Mouse (Mus musculus) intestine, postnatal 0 days (tissue): Measurements from ENCODE around the gene Poc1b. TPM values are rescaled to one million over a fixed set of nuclear protein-coding genes. Genes with fewer than 3 reads are reported as not detected.
"Not testable (repeated sequence)": the region's sequence is repeated elsewhere in the genome, so short reads cannot be mapped to it uniquely, and the experiment has no call there.

ENCODE experiments used
- ATAC-seq: fragments of 200-750 bp; cut with Nextera tagmentation; 2 replicates; pipeline ENCODE4 v1.8.0; 2017; ENCODE audit warnings: mild to moderate bottlenecking, moderate TSS enrichment, moderate library complexity
- H3K27ac ChIP-seq: fragments of 300-500 bp; sonication (generic); 2 replicates; pipeline ENCODE4 v1.5.1; 2014; ENCODE audit warnings: mild to moderate bottlenecking, low read depth, low read length, moderate library complexity
- H3K27me3 ChIP-seq: fragments of 300-500 bp; sonication (generic); replicated peaks from 2 replicates; pipeline ENCODE4 v1.6.1; 2014; ENCODE audit warnings: low read length, mixed read lengths; ENCODE audit not compliant: control insufficient read depth, insufficient read depth
- H3K36me3 ChIP-seq: fragments of 300-500 bp; sonication (generic); 2 replicates; pipeline ENCODE4 v1.6.1; 2014; ENCODE audit warnings: mild to moderate bottlenecking, moderate library complexity; ENCODE audit not compliant: control insufficient read depth, insufficient read depth
- H3K4me1 ChIP-seq: fragments of 300-500 bp; sonication (generic); replicated peaks from 2 replicates; pipeline ENCODE4 v1.6.1; 2014; ENCODE audit warnings: antibody characterized with exemption, low read length, mixed read lengths; ENCODE audit not compliant: control insufficient read depth, insufficient read depth
- H3K4me2 ChIP-seq: fragments of 300-500 bp; sonication (generic); replicated peaks from 2 replicates; pipeline ENCODE4 v1.6.1; 2014; ENCODE audit warnings: low read depth, mild to moderate bottlenecking, moderate library complexity
- H3K4me3 ChIP-seq: fragments of 300-500 bp; sonication (generic); 2 replicates; pipeline ENCODE4 v1.5.1; 2014; ENCODE audit warnings: low read depth, low read length
- H3K9ac ChIP-seq: fragments of 300-500 bp; sonication (generic); 2 replicates; pipeline ENCODE4 v1.6.1; 2014; ENCODE audit warnings: mild to moderate bottlenecking, low read depth, low read length
- H3K9me3 ChIP-seq: fragments of 300-500 bp; sonication (generic); 2 replicates; pipeline ENCODE4 v1.6.1; 2016; ENCODE audit warnings: mixed run types; ENCODE audit not compliant: control insufficient read depth
- CTCF ChIP-seq: sonication (generic); IDR thresholded peaks from 2 replicates; pipeline ENCODE4 v1.5.1; 2016; ENCODE audit warnings: low read depth, mild to moderate bottlenecking, control low read depth, antibody characterized with exemption, moderate library complexity
- WGBS: fragments of 180-500 bp; shearing (Covaris S2); extraction: QIAGEN DNeasy Blood & Tissue Kit; methylation state at CpG from one replicate; pipeline ENCODE4 v1.1.7; 2014; 5-methylcytosine and 5-hydroxymethylcytosine counted together
- polyA plus RNA-seq: library from polyadenylated mRNA; unstranded; fragments of >200 nt; fragmentation: Nextera tagmentation; extraction: Ambion mirVana; gene quantifications from 2 replicates; pipeline ENCODE4 v1.2.1, GENCODE M21; 2015

Gene Poc1b
- polyA plus RNA-seq, 1 experiment from 2014 or later, result 8.5 TPM

DNA sequence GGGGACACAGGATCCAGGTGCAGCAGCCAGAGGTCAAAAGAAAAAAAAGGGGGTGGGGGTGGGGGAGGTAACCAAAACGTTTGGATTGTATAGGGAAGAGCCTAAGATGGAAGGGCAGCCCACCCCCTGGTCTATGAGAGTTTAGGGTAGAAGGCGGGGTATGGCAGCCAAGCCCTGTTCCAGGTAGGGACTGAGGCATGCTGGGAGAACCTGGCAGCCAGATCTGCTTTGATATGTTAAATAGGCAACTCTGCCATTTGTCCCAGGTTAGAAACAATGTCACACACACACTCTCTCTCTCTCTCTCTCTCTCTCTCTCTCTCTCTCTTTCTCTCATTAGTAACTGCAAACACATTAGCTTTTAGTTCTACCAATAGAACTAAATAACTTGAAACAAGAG is 100.3 kb downstream of the Poc1b start:
- 49% methylated on average over 2 of the region's 2 CpGs for WGBS
- no peak overlapping the region for H3K27ac ChIP-seq
- H3K4me1 ChIP-seq, result peaks cover 6% of the 10 kb centered on the region
- H3K9ac ChIP-seq, result no peak overlapping the region
- no peaks in the 10 kb centered on the region for H3K9me3 ChIP-seq
- no peaks in the 10 kb centered on the region for H3K27me3 ChIP-seq
- no peak for TF ChIP-seq CTCF
- no peak for ATAC-seq
- no peak overlapping the region for H3K4me2 ChIP-seq
- no peaks in the 10 kb centered on the region for H3K36me3 ChIP-seq
- H3K4me3 ChIP-seq, result no peak overlapping the region

DNA sequence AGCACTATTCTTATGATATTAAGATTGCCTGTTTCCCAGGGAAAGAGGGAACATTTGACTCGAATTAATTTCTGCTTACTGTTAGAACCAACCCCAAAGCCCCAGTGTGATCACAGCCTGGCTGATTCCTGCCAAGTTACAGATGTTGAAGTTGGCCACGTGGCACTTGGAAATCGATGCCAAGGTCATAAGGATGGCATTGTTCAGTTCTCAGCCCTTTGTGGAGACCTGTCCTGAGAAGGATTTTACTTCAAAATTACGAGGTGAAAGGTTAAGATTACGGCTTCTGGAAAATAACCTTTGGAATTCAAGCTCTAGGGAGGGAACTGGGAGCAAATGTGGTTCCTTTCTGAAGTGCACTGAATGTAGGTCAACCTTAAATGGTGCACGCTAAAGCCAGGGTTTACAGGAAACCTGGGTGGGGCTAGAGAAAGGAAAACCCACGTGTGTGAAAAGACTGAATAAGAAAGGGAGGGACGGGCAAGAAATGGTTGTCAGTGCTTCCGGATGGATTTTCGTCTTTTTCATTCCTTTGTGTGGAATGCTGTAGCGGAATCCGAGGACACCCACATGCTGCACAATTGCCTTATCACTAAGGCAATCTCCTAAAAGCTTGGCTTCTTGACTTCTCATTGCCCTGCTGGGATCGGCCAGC is 102.4 kb downstream of the Poc1b start:
- Histone ChIP-seq H3K4me1 (peaks cover 3% of the 10 kb centered on the region), H3K4me3 (no peak overlapping the region), H3K27ac (no peak overlapping the region), H3K36me3 (no peaks in the 10 kb centered on the region), H3K9me3 (no peaks in the 10 kb centered on the region), H3K27me3 (no peaks in the 10 kb centered on the region), H3K9ac (no peak overlapping the region), H3K4me2 (no peak overlapping the region)
- no peak for ATAC-seq
- TF ChIP-seq CTCF, result no peak
- WGBS, result 63% methylated on average over 13 of the region's 13 CpGs

DNA sequence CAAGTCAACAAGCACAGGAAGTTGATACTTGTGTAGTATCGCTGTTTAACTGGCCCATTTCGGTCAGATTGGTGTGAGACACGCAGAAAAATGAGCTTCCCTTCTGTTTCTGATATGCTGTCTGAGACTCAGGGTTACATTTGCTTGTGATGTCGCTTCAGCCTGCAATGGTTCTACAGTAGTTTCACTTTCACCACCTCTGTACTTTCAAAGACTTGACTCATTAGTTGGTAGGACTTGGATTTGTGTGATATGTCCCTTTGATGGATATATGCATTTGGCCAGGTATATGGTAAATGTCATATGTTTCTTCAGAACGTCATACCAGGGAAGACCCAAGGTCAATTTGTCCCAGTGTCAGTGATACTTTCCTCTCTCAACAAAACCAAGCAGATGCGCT is 104.2 kb downstream of the Poc1b start:
- no peak overlapping the region for H3K4me3 ChIP-seq
- H3K27me3 ChIP-seq, result no peaks in the 10 kb centered on the region
- H3K36me3 ChIP-seq, result no peaks in the 10 kb centered on the region
- no peaks in the 10 kb centered on the region for H3K9me3 ChIP-seq
- whole genome bisulfite sequencing, result 80% methylated on average over 6 of the region's 6 CpGs
- peak; percentile 64 for ATAC-seq
- no peak overlapping the region for H3K4me2 ChIP-seq
- 0 out of 2 replicates have a peak overlapping the region, but pooled peaks have one; percentile 21 for H3K27ac ChIP-seq
- no peak overlapping the region for H3K9ac ChIP-seq
- TF ChIP-seq CTCF, result no peak
- peaks cover 3% of the 10 kb centered on the region for H3K4me1 ChIP-seq

DNA sequence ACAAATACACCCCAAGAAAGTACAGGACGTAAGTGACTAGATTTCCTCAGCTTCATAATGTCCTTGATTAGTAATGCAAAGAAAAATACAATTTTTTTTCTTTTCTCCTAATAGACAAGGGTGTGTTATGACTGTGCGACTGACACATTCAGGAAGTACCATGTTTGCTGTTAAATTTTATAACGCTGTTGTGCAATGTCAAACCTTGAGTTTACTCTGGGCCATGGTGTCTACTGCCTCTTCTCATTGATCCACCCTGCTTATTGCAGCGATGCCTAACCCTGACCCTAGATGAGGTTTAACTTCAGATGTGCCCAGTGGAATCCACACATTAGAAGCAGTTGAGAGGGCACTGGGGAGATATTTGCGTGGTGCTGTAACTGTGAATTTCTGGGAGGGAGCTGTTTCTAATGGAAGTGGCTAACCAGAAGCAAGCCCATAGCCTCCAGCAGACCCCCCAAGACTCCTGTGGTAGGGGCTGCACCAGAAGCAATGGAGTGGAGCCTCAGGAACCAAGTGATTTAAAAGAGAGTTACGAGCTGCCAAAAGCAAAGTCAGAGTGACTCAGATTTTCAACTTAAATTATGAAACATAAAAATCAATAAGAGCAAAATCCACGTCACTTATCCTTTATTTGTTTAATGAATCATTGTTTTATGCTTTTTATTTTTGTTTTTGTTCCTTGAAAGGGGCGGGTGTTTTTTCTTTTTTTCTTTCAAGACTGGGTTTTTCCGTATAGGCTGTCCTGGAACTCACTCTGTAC is 104.8 kb downstream of the Poc1b start:
- WGBS, result 54% methylated on average over 9 of the region's 9 CpGs
- peaks cover 3% of the 10 kb centered on the region for H3K4me1 ChIP-seq
- H3K9me3 ChIP-seq, result no peaks in the 10 kb centered on the region
- TF ChIP-seq CTCF, result no peak
- no peak overlapping the region for H3K4me2 ChIP-seq
- H3K9ac ChIP-seq, result no peak overlapping the region
- peak; percentile 96 for ATAC-seq
- no peaks in the 10 kb centered on the region for H3K27me3 ChIP-seq
- no peaks in the 10 kb centered on the region for H3K36me3 ChIP-seq
- H3K4me3 ChIP-seq, result no peak overlapping the region
- peak overlapping the region; percentile 62 for H3K27ac ChIP-seq

DNA sequence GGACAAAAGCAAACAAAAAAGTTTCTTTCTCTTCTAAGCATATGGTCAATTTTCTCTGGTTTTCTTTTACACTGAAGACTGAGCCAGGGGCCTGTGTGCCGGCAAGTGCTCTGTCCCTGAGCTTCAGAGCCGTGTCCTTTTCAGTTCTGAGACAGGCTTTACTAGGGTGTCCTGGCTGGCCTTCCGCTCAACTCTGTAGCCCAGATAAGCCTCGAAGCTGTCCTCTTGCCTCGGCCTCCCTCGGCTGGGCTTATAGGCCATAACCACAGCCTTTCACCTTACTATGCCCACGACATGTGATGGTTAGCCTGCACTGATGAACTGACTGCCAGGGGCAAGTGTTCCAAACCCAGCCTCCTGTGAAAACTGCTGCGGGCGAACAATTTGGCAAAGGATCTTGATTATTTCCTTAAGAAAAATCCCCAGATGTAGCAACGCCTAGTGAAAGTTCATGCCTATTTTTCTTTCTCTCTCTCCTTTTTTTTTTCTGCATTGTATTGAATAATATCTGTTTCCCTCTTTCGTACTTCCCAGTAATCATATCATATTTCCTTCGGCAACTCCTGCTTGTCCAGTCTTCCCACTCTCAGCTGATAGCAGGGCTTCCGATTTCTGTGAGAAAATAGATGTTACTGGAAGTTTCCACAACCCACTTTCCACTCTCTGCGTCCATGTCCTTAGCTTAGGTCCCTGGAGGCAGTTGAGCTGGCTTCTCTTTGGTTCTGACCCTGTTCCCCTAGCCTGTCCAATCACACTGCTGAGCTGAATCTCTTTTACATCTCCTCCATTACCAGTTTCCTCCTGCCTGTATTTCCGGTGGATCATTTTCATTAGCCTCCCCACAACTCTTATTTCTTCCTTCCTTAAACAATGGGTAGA is 107.8 kb downstream of the Poc1b start:
- Histone ChIP-seq H3K27ac (no peak overlapping the region), H3K4me3 (no peak overlapping the region), H3K4me1 (peaks cover 3% of the 10 kb centered on the region), H3K9me3 (no peaks in the 10 kb centered on the region), H3K4me2 (no peak overlapping the region), H3K27me3 (no peaks in the 10 kb centered on the region), H3K9ac (no peak overlapping the region), H3K36me3 (no peaks in the 10 kb centered on the region)
- ATAC-seq, result no peak
- TF ChIP-seq CTCF, result no peak
- WGBS, result 84% methylated on average over 15 of the region's 15 CpGs

DNA sequence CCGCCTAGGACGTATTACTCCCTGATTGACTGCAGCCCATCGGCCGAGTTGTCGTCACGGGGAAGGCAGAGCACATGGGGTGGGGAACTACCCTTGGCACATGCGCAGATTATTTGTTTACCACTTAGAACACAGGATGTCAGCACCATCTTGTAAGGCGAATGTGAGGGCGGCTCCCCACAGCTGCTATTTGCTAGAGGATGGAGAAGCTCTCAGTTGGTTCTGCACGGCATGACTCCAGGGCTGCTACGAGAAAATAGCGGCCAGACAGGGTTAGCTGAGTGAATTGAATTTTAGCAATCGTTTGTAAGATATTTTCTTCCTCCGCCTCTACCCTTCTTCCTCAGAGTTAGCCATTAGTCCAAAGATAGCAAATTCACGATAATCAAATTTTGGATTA is 109.7 kb downstream of the Poc1b start:
- not testable (repeated sequence) for ATAC-seq, H3K4me3 ChIP-seq, H3K27ac ChIP-seq, H3K9me3 ChIP-seq, H3K4me1 ChIP-seq, H3K4me2 ChIP-seq, H3K27me3 ChIP-seq, H3K9ac ChIP-seq, H3K36me3 ChIP-seq
- WGBS, result 93% methylated on average over 13 of the region's 15 CpGs
